Mouse (Mus musculus) lung, embryonic 16.5 days (tissue): Measurements from ENCODE around the gene Tspan15. TPM values are rescaled to one million over a fixed set of nuclear protein-coding genes. Genes with fewer than 3 reads are reported as not detected.
A peak's percentile ranks its signal among the peaks of the same experiment; 100 is the strongest.

Source experiments
- ATAC-seq: fragments of 200-750 bp; cut with Nextera tagmentation; 2 replicates; pipeline ENCODE4 v1.8.0; 2017; ENCODE audit warnings: low read depth, mild to moderate bottlenecking, moderate library complexity
- H3K27ac ChIP-seq: fragments of 300-500 bp; sonication (generic); 2 replicates; pipeline ENCODE4 v1.5.1; 2014; ENCODE audit warnings: mild to moderate bottlenecking, control low read depth, low read length
- H3K27me3 ChIP-seq: fragments of 300-500 bp; sonication (generic); 2 replicates; pipeline ENCODE4 v1.6.1; 2014; ENCODE audit warnings: low read depth, low read length, mixed read lengths; ENCODE audit not compliant: control insufficient read depth, insufficient read depth
- H3K36me3 ChIP-seq: fragments of 300-500 bp; sonication (generic); 2 replicates; pipeline ENCODE4 v1.6.1; 2014; ENCODE audit warnings: low read length; ENCODE audit not compliant: control insufficient read depth, insufficient read depth
- H3K4me1 ChIP-seq: fragments of 300-500 bp; sonication (generic); replicated peaks from 2 replicates; pipeline ENCODE4 v1.6.1; 2014; ENCODE audit warnings: low read length, mixed read lengths; ENCODE audit not compliant: control insufficient read depth, insufficient read depth
- H3K4me2 ChIP-seq: fragments of 300-500 bp; sonication (generic); 2 replicates; pipeline ENCODE4 v1.6.1; 2014; ENCODE audit warnings: low read depth, low read length, control low read depth
- H3K4me3 ChIP-seq: fragments of 300-500 bp; sonication (generic); 2 replicates; pipeline ENCODE4 v1.5.1; 2014; ENCODE audit warnings: mild to moderate bottlenecking, low read length, control low read depth
- H3K9ac ChIP-seq: fragments of 300-500 bp; sonication (generic); 2 replicates; pipeline ENCODE4 v1.6.1; 2014; ENCODE audit warnings: low read length, control low read depth
- H3K9me3 ChIP-seq: fragments of 300-500 bp; sonication (generic); 2 replicates; pipeline ENCODE4 v1.6.1; 2016; ENCODE audit warnings: low read length; ENCODE audit not compliant: control insufficient read depth
- WGBS: fragments of 180-500 bp; shearing (Covaris S2); extraction: QIAGEN DNeasy Blood & Tissue Kit; methylation state at CpG from one replicate; pipeline ENCODE4 v1.1.7; 2014; 5-methylcytosine and 5-hydroxymethylcytosine counted together
- microRNA-seq: library from miRNA; unstranded; fragments of <30 nt; microRNA quantifications from one replicate; pipeline ENCODE4, GENCODE M21; 2016
- polyA plus RNA-seq: library from polyadenylated mRNA; unstranded; fragments of >200 nt; fragmentation: Nextera tagmentation; extraction: Ambion mirVana; gene quantifications from 2 replicates; pipeline ENCODE4 v1.2.1, GENCODE M21; 2015

Gene Tspan15
- polyA plus RNA-seq, 1 experiment from 2014 or later = 96.1 TPM

DNA sequence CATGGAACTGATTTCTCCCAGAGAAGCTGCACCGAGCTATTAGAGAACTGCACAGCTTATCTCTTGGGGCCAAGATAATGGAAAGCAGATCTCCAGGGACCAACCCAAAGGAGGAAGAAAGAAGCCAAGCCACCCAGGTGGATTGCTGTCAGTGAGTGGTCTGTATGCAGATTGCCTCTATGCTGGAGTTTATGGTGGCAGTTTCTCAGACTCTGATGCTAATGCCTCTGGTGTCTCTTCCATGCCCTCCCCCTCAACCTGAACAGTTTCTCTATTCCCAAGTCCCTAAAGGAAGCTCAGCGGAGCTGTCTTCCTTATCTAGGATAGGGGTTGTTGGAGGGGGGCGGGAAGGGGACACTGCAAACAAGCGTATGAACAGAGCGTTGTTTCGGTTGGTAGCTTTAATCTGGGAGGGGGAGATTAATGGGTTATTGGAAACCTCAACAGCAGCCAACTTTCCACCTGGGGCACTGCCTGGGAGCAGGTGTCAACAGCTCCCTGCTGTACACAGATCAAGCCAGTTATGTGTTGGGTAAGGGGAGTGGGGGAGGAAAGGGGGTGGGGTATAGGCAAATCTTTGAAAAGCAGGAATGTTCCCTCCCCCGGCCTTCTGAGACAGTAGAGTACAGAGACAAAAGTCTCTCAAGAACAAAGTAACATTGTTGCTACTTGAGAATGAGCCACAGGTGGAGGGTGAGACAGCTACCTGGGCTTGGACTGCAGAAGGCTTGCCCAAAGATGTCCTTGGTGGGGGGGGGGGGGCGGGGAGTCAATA is 95.2 kb downstream of the Tspan15 start:
- peaks cover 5% of the 10 kb centered on the region; the same call in 1 of the 2 replicates for H3K4me1 ChIP-seq
- no peak overlapping the region for H3K4me2 ChIP-seq
- no peak for ATAC-seq
- no peaks in the 10 kb centered on the region for H3K36me3 ChIP-seq
- WGBS = 4% methylated on average over 7 of the region's 8 CpGs
- H3K27ac ChIP-seq = no peak overlapping the region
- H3K9me3 ChIP-seq = no peaks in the 10 kb centered on the region
- H3K9ac ChIP-seq = no peak overlapping the region
- no peak overlapping the region for H3K4me3 ChIP-seq
- H3K27me3 ChIP-seq = peaks cover 63% of the 10 kb centered on the region

Small RNAs within 50 kb of the gene (microRNA-seq; reads per million reads assigned to microRNA genes)
- gene Mir7662 = 2.6 reads per million, percentile 6 among the genes with 10 or more reads in this experiment

Other genes with a start within 250 kb of the Tspan15 start
- gene Neurog3, start 98.2 kb downstream of the Tspan15 start, polyA plus RNA-seq = not detected in 2 replicates
- gene Fam241b, start 87.3 kb downstream of the Tspan15 start, polyA plus RNA-seq = 16.2 and 18.4 TPM in 2 replicates
- 0.72 and 0.87 TPM in 2 replicates for gene Tacr2, start 21.2 kb upstream of the Tspan15 start, polyA plus RNA-seq
- gene Hk1, start 148.7 kb upstream of the Tspan15 start, polyA plus RNA-seq = 39.3 and 46.0 TPM in 2 replicates
- 4.3 and 4.4 TPM in 2 replicates for gene Hkdc1, start 191.2 kb upstream of the Tspan15 start, polyA plus RNA-seq
- 0.50 and 0.55 TPM in 2 replicates for gene 4930507D05Rik, start 218.2 kb upstream of the Tspan15 start, polyA plus RNA-seq
- 22.2 and 24.2 TPM in 2 replicates for gene Supv3l1, start 218.5 kb upstream of the Tspan15 start, polyA plus RNA-seq